Mouse (Mus musculus): Measurements from ENCODE around the gene 4930518I15Rik. TPM values are rescaled to one million over a fixed set of nuclear protein-coding genes. Genes with fewer than 3 reads are reported as not detected.

Gene 4930518I15Rik
- polyA plus RNA-seq, 1 experiment from 2014 or later: 9.6 TPM

DNA sequence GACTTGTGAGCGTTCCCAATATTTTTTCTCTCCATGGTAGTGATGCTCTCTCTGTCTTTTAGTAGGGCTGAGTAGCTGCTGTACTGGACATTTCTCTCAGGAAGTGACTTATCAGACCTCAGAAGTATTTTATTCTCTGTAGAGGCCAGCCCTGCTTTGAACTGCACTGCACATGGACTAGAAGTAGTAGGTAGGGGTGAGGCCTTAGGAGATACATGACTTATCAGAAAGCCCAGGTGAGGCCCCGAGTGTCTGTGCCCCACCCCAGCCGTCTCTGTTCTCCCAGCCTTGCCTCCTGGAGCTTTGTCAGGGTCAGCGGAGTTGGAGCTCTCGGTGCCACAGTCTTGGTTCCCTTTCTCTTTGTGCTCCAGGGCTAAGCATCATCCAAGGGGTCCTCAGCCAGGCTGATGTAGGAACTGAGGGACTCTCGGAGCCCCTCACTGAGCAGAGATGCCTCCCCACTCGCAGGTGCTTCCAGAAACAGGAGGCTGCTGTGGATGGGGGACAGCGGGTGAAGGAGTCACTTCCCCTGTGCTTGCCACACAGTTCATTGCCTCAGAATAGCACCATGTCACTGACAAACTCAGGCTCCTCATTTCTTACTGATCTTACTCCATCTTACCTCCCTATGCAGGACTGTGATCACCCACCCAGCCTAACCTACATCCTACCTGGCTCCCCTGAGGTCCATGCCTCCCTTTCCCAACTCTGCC, 16.5 kb upstream of the 4930518I15Rik start:
- WGBS: 93% methylated on average over 8 of the region's 8 CpGs
- no peak; the same call in 1 of the 2 replicates for ATAC-seq (ENCODE audit: insufficient number of reproducible peaks, insufficient read depth, low FRiP score, low TSS enrichment)
- Histone ChIP-seq H3K9me3 (no peaks in the 10 kb centered on the region), H3K27ac (no peak overlapping the region), H3K4me1 (no peaks in the 10 kb centered on the region), H3K4me3 (no peak overlapping the region), H3K4me2 (replicated peaks) (no peak overlapping the region), H3K36me3 (peaks cover 39% of the 10 kb centered on the region), H3K9ac (no peak overlapping the region), H3K27me3 (no peaks in the 10 kb centered on the region)

DNA sequence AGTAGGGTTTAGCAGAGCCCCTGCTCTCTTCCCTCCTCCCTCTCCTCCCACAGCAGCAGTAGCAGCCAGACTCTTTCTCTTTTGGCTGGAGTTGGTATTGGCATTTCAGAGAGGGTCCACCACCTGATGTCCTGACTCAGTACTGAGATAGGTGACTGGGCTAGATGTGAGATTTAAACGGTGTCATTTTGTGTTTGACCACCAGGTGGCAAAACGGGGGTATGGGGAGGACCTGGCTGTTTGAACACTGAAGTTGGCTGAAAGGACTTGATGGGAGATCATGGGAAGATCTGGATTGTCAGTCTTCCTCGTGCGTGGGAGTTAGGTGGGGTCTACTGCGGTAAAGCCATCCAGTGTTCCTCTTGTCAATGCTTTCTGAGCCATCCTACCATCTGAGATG, 15.9 kb upstream of the 4930518I15Rik start:
- 35% methylated on average over 5 of the region's 5 CpGs for WGBS
- Histone ChIP-seq H3K27ac (no peak overlapping the region), H3K4me1 (no peaks in the 10 kb centered on the region), H3K4me2 (replicated peaks) (no peak overlapping the region), H3K27me3 (no peaks in the 10 kb centered on the region), H3K36me3 (peaks cover 43% of the 10 kb centered on the region), H3K9ac (no peak overlapping the region), H3K9me3 (no peaks in the 10 kb centered on the region), H3K4me3 (no peak overlapping the region)
- no peak for ATAC-seq (ENCODE audit: insufficient number of reproducible peaks, insufficient read depth, low FRiP score, low TSS enrichment)

DNA sequence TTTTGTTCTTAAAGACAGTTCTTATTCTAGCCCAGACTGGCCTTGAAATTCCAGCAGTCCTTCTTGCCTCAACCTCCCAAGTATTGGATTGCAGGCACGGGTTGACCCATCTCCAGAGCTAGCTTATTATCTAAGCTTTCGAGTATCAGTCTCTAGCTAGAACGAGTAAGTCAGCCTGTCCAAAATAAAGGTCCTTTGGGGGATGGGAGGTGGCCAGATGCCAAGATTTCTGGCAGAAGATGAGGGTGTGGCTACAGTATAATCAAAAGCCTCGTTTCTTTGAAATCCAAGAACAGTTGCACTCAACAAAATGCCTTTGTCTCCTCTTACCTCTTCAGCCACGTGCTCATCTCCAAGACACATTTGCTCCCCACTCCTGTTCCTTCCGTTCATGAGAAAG, 12.8 kb upstream of the 4930518I15Rik start:
- H3K27ac ChIP-seq: no peak overlapping the region
- no peak for ATAC-seq (ENCODE audit: insufficient number of reproducible peaks, insufficient read depth, low FRiP score, low TSS enrichment)
- no peaks in the 10 kb centered on the region for H3K9me3 ChIP-seq
- no peaks in the 10 kb centered on the region for H3K4me1 ChIP-seq
- no peak overlapping the region for H3K9ac ChIP-seq
- 64% methylated on average over 6 of the region's 6 CpGs for WGBS
- no peak overlapping the region for H3K4me2 ChIP-seq (replicated peaks)
- H3K27me3 ChIP-seq: no peaks in the 10 kb centered on the region
- H3K36me3 ChIP-seq: peaks cover 70% of the 10 kb centered on the region
- no peak overlapping the region for H3K4me3 ChIP-seq

DNA sequence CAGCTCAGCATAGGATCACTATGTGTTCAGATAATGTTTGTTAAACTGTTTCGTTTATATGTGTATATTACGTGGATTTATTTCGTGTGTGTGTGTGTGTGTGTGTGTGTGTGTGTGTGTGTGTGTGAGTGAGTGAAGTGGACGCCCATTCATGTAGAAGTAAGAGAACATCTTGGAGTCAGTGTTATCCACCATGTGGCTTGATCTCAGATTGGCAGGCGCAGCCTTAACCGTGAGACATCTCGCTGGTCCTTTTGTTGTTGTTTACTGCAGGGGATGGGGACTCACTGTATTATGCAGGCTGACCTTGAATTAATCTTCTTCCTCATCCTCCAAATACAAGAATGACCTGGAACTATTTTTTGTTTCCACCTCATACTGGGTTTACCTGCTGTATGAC, 11.8 kb upstream of the 4930518I15Rik start:
- no peak overlapping the region for H3K9ac ChIP-seq
- peaks cover 1% of the 10 kb centered on the region; the same call in 1 of the 2 replicates for H3K4me1 ChIP-seq
- no peak overlapping the region for H3K4me3 ChIP-seq
- H3K27ac ChIP-seq: no peak overlapping the region
- peaks cover 64% of the 10 kb centered on the region for H3K36me3 ChIP-seq
- no peaks in the 10 kb centered on the region for H3K27me3 ChIP-seq
- H3K9me3 ChIP-seq: no peaks in the 10 kb centered on the region
- WGBS: 93% methylated on average over 7 of the region's 7 CpGs
- H3K4me2 ChIP-seq (replicated peaks): no peak overlapping the region
- no peak for ATAC-seq (ENCODE audit: insufficient number of reproducible peaks, insufficient read depth, low FRiP score, low TSS enrichment)

DNA sequence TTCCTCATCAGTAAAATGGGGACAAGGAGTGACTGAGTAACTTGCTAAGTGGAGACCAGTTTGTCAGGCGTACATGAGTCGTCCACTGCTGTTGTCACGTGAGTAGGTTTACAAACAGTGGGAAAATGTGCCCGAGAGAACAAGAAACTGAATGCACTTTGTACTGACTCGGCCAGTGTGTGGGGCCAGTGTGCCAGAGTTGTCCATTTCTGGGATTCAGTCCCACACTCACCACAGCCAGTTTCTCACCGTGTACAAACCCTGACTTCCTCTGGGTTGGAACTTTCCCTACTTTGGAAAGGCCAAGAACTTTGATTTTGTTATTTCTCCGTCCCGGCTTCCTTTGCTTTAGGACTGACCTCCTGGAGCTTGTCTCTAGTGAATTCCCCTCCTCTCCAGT, 11.2 kb upstream of the 4930518I15Rik start:
- Histone ChIP-seq H3K4me3 (no peak overlapping the region), H3K36me3 (peaks cover 58% of the 10 kb centered on the region), H3K4me2 (replicated peaks) (no peak overlapping the region), H3K9me3 (no peaks in the 10 kb centered on the region), H3K27me3 (no peaks in the 10 kb centered on the region), H3K4me1 (peaks cover 6% of the 10 kb centered on the region), H3K27ac (no peak overlapping the region), H3K9ac (no peak overlapping the region)
- 84% methylated on average over 8 of the region's 8 CpGs for WGBS
- ATAC-seq (ENCODE audit: insufficient number of reproducible peaks, insufficient read depth, low FRiP score, low TSS enrichment): no peak

DNA sequence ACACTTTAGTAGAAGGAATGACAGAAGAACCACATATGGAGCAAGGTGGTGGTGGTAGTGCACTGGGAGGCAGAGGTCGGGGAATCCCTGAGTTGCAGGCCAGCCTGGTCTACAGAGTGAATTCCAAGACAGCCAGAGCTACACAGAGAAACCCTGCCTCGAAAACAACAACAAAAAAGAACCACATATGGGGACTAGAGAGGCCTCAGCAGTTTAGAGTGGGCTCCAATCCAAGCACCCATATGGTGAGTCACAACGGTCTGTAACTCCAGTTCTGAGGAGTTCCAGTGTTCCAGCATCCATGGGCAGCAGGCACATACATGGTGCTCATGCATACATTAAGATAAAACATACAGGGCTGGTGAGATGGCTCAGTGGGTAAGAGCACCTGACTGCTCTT, 6.7 kb upstream of the 4930518I15Rik start:
- H3K36me3 ChIP-seq: peaks cover 35% of the 10 kb centered on the region
- no peak overlapping the region; the same call in 1 of the 2 replicates for H3K4me3 ChIP-seq
- no peak overlapping the region for H3K27ac ChIP-seq
- H3K27me3 ChIP-seq: no peaks in the 10 kb centered on the region
- peaks cover 20% of the 10 kb centered on the region for H3K4me1 ChIP-seq
- peak overlapping the region; percentile 88 for H3K4me2 ChIP-seq (replicated peaks)
- H3K9me3 ChIP-seq: no peaks in the 10 kb centered on the region
- no peak for ATAC-seq (ENCODE audit: insufficient number of reproducible peaks, insufficient read depth, low FRiP score, low TSS enrichment)
- no peak overlapping the region for H3K9ac ChIP-seq
- WGBS: 84% methylated on average over 3 of the region's 3 CpGs

DNA sequence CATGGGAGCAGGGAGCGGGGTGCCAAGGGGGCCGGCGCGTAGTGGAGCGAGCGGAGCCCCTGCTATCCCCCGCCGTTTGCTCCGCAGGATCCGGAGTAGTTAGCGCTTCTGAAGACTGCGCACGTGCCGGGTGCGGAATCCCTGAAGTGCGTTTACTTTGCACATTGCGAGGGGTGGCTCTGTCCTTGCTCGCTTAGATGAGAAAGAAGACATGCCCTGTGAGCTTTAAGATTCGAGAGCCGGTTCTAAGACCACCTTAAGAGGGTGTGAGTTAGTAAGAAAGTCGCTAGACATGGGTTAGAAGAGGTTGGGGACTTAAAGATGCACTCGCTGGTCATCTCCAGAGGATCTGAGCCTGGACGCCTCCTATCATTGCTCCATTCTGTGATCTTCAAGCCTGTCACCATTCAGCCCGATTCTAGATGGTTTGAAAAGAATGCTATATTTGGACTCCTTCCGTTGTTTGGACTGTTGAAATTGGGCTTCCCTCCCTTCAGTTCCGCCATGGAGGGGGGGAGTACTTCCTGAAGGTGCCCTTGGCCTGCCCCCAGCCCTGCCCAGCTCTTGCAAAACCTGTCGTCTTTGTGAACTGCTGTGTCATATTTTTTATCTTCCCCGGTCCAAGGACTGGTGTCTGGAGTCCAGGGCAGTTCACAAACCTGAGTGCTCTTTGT, 5.9 kb upstream of the 4930518I15Rik start:
- ATAC-seq (ENCODE audit: insufficient number of reproducible peaks, insufficient read depth, low FRiP score, low TSS enrichment): no peak; the same call in 1 of the 2 replicates
- Histone ChIP-seq H3K4me1 (peaks cover 20% of the 10 kb centered on the region), H3K4me3 (peak overlapping the region; percentile 93), H3K9ac (peak overlapping the region; percentile 95), H3K9me3 (no peaks in the 10 kb centered on the region), H3K27me3 (no peaks in the 10 kb centered on the region), H3K4me2 (replicated peaks) (peak overlapping the region; percentile 88), H3K27ac (peak overlapping the region; percentile 93), H3K36me3 (peaks cover 29% of the 10 kb centered on the region)
- WGBS: 3% methylated on average over 28 of the region's 28 CpGs

DNA sequence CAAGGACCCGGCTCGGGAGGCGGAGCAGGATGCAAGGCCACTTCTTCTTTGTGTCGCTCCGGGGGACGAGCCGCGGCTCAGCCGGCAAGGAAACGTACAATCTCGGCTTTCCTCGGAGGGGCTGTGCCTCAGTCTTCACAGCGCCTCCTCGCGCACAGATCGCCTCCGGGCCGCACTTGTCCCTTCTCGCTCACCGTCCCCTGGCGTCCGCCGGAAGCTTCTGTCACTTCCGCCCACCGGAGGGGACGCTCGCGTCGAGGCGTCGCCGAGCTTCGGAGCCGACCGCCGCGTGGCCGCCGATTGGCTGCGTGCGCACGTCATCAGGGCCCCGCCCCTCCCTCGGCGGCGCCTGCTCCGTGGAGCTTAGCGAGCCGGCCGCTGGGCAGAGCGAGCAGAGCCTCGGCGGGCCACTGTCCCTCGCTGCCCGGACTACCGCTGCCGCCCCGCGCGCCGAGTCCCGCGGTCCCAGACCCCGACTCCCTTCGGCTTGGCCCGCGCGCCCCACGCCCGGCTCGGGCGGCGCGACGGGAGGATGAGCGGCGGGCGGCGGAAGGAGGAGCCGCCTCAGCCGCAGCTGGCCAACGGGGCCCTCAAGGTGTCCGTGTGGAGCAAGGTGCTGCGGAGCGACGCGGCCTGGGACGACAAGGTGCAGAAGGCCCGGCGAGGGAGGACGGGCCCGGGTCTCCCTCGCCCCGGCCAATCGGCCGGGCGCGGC, 5.2 kb upstream of the 4930518I15Rik start, which contains the start of gene Rab5if:
Gene Rab5if (plus strand): TSS at position 357 of the 715 bp plus-strand sequence.
- H3K27ac ChIP-seq: peak within 1 kb of the TSS; percentile 93
- H3K9ac ChIP-seq: peak within 1 kb of the TSS; percentile 95
- peaks cover 26% of the 10 kb centered on the region for H3K36me3 ChIP-seq
- peak; percentile 94 for ATAC-seq (ENCODE audit: insufficient number of reproducible peaks, insufficient read depth, low FRiP score, low TSS enrichment)
- no peaks in the 10 kb centered on the region for H3K9me3 ChIP-seq
- peak within 1 kb of the TSS; percentile 88 for H3K4me2 ChIP-seq (replicated peaks)
- no peaks in the 10 kb centered on the region for H3K27me3 ChIP-seq
- under 1% methylated on average over 90 of the region's 98 CpGs for WGBS
- H3K4me3 ChIP-seq: peak within 1 kb of the TSS; percentile 93
- H3K4me1 ChIP-seq: peaks cover 20% of the 10 kb centered on the region

DNA sequence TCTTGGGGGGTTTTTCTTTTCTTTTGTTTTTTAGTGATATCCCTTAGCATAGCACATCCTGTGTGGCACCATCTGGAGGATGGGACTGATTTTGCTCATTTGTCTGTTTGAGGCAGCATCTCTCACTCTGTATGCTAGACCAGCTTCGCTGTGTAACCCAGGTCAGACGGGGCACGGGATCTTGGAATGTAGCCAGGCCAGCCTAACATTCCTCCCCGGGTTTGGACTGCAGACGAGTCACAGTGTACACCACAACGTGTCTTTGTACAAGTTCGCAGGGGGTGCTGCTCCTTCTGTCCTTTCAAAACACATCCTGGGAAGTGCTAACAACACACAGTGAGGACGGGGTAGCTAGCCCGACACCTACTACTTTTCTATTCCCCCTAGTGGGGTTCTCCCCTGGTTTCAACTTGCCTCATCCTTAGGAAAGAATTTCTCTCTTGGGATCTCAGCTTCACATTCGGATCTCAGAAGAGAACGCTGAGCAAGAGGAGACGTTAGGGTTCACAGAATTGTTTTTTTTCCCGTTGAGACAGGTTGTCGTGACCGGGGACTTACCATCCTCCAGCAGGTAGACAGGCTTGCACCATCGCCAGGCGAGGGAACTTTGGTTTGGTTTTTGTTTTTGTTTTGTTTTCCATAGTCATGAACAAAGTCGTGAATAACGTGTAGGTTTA, 4.4 kb upstream of the 4930518I15Rik start:
- no peaks in the 10 kb centered on the region for H3K27me3 ChIP-seq
- ATAC-seq (ENCODE audit: insufficient number of reproducible peaks, insufficient read depth, low FRiP score, low TSS enrichment): peak; percentile 35
- under 1% methylated on average over 19 of the region's 19 CpGs for WGBS
- H3K4me3 ChIP-seq: peak overlapping the region; percentile 93
- peak overlapping the region; percentile 75 for H3K4me2 ChIP-seq (replicated peaks)
- H3K9me3 ChIP-seq: no peaks in the 10 kb centered on the region
- H3K4me1 ChIP-seq: peaks cover 20% of the 10 kb centered on the region
- H3K9ac ChIP-seq: peak overlapping the region; percentile 79
- H3K36me3 ChIP-seq: peaks cover 19% of the 10 kb centered on the region
- H3K27ac ChIP-seq: peak overlapping the region; percentile 93

DNA sequence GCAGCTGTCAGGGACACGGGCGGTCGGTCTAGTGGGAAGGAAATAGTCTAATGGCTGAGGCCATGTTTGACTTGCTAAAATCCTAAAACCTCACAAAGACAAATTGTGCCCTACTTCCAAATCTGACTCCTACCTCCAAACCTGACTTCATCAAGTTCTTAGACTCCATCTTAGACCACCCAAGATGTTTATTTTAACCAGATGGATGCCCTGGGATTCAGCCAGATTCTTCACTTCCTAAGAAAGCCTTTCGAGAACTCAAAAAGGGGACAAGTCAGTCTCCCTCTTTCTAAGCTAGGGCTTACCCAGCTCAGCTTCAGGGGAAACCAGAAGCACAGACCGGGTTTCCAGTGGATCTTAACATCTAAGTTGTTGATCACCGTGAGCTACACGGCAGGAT, 925 bp upstream of the 4930518I15Rik start:
- ATAC-seq (ENCODE audit: insufficient number of reproducible peaks, insufficient read depth, low FRiP score, low TSS enrichment): no peak
- Histone ChIP-seq H3K9ac (no peak overlapping the region), H3K4me1 (peaks cover 14% of the 10 kb centered on the region), H3K4me3 (no peak overlapping the region), H3K36me3 (peaks cover 5% of the 10 kb centered on the region), H3K9me3 (no peaks in the 10 kb centered on the region), H3K4me2 (replicated peaks) (no peak overlapping the region), H3K27ac (peak overlapping the region; percentile 59; the same call in 1 of the 2 replicates), H3K27me3 (no peaks in the 10 kb centered on the region)
- WGBS: 67% methylated on average over 7 of the region's 7 CpGs

DNA sequence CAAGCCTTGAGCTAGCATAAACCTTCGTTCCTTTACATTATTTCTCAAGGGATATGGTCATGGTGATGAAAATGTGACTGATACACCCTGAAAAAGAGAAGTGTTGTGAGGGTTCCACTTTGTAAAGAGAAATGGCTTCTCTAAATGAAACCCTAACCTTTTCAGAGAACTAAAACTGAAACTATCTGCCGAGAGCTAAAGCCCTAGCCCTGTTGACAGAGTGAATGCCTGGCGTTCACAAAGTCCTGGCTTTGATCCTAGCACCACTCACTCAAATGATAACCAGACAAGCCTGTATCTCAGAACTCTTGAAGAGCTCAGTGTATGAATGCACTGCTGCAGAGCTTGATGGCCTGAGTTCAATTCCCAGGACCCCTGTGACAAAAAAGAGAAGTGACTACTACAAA, 358 bp downstream of the 4930518I15Rik start:
- Histone ChIP-seq H3K4me2 (replicated peaks) (no peak overlapping the region), H3K4me1 (peaks cover 13% of the 10 kb centered on the region; the same call in 1 of the 2 replicates), H3K27me3 (no peaks in the 10 kb centered on the region), H3K36me3 (peaks cover 11% of the 10 kb centered on the region), H3K4me3 (no peak overlapping the region), H3K9me3 (no peaks in the 10 kb centered on the region), H3K27ac (no peak overlapping the region), H3K9ac (no peak overlapping the region)
- WGBS: 69% methylated on average over 3 of the region's 3 CpGs
- no peak for ATAC-seq (ENCODE audit: insufficient number of reproducible peaks, insufficient read depth, low FRiP score, low TSS enrichment)
